Mouse (Mus musculus) cerebellum, adult 8-10 months (tissue): ENCODE measurements at regions not wholly inside any gene's neighbourhood (a gene's known extent, or its start where the extent isn't known, plus 50 kb on each side); places are given as distances from the start of the nearest gene placed in this dataset.

Source experiments
- DNase-seq: peaks from one replicate; pipeline ENCODE4 v3.0.0; 2022

DNA sequence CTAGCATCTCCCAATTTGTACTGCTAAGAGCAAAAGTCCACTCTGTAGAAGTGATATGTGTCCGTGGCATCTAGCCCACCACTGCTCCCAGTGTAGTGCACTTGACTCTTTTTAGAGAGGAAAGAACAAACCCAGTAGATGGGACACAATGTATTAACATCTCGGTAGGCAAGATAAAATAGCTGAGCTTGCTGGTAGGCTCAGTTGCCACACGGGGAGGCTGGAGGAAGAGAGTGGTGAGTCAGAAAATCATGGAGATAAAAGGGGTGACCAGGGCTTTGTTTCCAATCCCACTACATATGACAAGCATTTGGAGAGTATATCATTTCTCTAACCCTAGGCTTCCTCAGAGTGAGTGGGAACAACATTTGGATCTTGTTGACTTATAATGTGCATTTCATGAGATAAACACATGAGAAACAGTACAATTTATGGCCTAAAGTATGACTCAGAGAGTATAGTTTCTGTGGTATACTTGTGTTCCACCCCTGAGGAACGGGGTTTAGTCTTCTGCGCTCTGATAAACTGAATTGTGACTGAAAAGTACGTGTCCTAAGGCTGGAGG lies 235.4 kb downstream of the Fam49a start:
- no peak for DNase-seq

DNA sequence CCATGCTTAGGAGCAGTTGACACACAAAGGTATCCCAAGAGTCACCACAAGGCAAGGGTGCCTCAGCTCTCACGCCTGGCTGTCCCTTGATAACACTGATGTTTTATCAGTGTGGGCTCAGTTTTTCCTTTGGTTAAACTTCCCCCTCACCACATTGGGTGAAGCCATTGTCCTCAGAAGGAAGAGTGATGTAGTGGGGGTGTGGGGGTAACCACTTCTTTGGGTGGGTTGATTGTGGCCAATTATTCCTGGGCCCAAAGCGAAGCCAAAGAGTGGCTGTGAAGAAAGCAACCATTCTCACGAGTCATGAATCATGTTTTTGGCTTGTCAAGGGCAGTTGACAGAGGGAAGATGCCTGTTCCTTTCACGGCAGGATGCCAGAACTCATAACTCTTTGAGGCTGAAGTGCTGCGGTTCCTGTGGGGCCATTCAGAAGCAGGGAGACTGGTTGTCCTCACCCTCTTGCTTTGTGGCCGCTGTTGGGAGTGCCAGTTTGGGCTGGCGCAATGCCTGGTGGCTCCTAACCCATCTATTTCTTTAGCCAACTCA lies 234.7 kb downstream of the Fam49a start:
- peak; percentile 3 for DNase-seq

DNA sequence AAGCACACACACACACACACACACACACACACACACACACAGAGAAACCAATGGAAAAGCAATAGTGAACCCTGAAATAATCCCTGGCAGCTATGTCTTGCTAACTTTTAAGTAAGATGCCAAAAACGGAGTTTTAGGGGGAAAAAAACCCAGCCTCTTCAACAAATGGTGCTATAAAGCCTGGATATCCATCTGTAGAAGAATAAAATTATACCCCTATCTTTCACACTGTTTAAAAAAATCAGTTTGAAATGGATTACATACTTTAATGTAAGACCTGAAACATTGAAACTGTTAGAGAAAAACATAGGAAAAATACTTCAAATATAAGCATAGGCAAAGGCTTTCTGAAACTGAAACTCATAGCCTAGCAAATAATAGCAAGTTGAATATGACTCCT lies 228.2 kb downstream of the Fam49a start:
- no peak for DNase-seq

DNA sequence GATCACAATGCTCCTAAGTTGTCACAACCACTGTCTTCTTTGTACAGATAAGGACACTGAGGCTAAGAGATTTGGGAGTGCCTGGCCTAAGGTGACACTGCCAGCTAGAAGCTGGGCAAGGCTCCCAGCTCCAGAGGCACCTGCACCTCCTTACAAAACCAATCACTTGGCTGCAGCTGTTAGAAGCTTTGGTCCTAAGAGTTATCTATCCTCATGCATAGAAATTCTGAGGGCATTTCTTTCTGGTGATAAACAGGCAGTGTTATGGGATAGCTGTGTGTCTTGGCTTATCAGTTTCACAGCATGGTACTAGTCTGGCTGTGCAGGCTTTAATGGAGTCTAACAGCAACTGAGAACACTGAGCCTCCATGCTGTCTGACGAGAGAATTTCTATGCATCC lies 226.2 kb downstream of the Fam49a start:
- no peak for DNase-seq

DNA sequence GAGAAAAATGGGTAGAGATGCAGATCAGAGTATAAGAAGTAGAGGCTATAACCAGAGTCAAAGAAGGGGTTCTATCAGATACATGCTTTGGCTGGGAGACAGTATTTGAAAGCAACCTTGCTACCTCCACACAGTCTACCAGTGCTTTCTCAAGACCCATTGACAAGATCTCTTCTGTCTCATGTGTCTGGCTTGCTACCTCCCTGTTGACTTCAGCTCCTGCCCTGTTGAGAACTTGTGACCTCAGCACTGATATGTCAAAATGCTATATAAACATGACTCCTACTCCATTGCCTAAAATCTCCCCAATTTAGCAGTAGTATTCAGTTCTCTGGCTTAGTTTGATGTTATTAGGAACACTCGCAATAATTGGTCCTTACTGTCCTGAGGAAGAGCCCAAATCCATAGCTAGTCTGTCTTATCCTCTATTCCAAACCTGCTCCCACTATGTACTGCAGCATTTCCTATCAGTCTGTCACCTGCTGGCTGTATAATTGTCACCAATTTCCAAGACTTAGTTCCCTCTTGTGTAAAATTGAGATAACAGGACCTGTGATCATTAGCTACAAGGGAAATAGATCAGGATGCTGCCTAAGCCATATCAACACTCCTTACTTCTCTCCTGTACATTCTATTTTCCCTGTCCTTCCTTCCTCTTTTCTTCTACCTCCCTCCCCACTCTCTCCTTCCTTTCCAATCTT lies 224.9 kb downstream of the Fam49a start:
- DNase-seq, result no peak

DNA sequence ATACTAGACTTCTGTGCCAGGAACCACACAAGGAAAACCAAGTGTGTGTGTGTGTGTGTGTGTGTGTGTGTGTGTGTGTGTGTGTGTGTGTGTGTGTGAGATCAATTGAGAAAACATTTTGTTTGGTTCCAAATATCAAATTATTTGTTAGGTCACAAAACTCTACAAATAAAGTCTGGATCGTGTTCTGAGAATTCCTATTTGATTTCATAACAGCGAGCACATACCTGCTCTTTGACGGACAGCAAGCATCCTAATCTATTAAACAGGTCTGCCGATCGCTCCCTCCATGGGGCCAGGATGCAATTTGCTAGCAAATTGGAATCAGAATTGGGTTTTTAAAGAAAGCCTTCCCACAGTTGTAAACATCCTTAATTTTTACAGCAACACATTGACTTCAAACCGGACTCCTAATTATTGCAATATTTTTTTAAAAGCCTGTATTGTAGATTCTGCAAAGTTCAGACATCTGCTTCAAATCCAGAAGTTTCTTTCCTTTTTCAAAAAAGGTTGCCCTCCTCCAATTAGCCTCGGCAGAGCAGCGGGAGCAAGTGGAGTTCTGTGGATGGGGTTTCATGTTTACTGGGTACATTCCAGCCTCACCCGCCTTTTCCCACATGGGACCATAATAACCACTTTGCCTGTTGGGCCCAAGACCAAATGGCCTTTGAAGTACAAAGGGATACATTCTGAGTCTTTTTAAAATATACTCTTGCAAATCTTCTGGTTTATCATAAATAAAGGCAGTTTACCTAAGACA lies 223.2 kb downstream of the Fam49a start:
- no peak for DNase-seq

DNA sequence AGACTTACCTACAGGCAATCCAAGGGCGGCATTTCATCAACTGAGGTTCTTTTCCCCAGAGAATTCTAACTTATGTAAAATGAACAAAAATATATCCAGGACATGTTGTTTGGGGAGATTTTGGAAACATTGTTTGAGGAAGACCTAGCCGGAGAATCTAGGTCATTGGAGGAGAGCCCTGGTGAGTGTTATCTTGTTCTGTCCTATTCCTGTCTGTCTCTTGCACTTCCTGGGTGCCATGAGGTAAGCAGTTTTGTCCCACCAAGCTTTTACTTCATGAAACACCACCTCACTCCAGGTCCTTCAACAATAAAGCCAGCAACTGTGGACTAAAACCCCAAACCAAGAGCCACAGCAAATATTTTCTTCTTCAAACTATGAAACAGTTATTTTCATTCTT lies 218.5 kb downstream of the Fam49a start:
- no peak for DNase-seq

DNA sequence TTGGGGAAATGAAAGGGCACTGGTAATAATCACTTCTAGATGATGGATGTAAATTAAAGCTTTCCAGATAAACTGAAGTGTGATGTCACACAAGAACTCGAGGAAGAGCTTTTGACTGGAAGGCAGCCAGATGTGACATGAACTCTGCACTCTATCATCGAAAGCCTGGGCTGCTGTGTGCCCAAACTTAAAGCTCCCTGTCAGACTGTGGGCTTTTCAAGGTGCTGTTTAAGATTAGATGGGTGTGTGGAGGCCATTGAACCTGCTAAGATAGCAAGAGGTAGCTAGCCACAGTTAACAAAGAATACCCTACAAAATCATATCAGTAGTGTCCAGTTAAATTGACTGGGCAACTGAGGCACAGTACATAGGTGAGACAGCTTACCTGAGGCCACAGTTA lies 190.1 kb downstream of the Fam49a start:
- DNase-seq, result no peak

DNA sequence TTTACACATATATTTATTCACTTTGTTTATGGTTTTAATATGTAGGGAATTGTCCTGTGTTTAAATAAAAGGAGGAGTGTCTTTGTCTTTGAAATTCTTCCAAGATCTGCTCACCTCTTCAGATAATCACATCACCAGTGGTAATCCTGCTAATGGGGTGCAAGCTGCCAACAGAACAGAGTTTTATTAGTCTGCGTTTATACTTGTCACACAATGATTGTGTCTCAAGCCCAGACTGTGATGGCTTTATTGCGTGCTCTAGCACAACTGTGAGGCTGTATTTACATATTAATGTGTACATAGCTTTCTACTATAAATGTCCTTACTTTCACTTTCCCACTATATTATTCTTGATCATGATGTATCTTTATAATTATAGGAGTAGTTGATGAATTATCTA lies 184.8 kb downstream of the Fam49a start:
- DNase-seq, result no peak

DNA sequence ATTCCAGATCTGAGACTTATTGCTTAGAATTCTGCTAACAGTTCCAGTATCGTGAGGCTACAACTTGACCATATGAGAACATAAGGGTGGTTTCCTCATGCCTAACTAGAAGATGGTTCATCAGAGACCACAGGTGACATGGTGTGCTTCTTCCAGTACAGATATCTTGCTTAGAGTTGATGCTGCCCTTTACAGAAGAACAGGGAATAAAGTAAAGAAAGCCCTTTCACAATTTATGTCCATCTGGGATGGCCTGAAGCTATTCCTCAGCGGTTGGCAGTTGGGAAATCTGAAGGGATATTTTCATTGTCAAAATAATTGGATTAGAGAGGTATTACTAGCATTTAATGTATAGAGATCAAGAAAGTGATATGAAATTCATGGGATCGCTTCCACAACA lies 184.3 kb downstream of the Fam49a start:
- no peak for DNase-seq

DNA sequence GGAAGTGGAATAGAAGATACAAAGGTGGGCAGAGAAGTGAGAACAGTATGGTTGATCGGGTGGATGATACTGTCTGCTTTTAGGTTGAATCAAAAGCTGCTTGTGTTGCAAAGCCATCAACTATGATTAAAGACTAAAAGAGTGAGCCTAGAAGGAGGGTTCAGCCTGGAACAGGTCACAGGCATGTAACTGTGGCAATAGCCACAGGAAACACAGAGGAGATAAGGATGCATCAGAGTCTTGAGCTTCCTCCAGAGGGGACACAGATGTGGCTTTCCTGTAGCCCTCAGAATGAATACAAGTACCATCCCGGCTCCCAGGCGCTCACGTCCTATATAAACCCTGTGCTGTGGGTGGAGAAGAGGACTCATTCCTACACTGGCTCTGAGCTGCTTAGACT lies 180.9 kb downstream of the Fam49a start:
- no peak for DNase-seq

DNA sequence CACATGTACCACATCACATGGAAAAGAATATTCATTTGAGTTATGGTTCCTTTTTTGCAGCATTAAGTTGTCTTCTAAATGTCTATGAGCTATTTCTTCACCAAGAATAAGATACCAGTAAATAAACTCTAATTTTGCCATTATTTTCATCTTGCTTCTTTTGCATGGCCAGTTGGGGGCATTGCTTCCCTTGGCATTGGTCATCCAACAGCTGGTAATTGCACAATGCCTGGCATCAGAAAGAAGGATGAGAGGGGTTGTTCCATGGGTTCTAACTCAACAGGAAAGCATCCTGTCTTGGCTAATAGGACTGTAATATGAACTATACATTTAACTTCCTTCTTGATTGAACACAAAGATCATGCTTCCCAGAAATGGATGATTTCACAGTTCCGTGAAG lies 174.4 kb downstream of the Fam49a start:
- no peak for DNase-seq

DNA sequence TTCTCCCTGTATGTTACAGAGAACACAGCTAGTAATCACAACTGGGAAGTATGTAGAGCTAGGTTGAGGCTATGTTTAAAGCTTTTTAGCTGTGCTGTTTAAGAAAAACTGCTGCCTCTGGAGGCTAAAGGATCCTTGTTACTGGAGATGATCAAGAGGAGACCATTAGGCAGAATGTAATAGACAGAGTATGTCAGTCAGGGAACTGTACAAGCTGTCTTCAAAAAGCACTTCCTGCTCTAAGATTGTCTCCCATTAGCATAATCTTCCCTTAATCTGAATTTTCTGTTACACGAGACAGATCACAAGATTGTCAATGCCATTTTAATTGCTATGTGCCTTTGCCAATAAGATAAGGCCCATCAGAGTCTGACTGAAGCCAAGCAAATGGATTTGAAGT lies 170.7 kb downstream of the Fam49a start:
- no peak for DNase-seq
